Comparison of ENCODE assay signal across 19 mouse cellular contexts in the genomic region with DNA sequence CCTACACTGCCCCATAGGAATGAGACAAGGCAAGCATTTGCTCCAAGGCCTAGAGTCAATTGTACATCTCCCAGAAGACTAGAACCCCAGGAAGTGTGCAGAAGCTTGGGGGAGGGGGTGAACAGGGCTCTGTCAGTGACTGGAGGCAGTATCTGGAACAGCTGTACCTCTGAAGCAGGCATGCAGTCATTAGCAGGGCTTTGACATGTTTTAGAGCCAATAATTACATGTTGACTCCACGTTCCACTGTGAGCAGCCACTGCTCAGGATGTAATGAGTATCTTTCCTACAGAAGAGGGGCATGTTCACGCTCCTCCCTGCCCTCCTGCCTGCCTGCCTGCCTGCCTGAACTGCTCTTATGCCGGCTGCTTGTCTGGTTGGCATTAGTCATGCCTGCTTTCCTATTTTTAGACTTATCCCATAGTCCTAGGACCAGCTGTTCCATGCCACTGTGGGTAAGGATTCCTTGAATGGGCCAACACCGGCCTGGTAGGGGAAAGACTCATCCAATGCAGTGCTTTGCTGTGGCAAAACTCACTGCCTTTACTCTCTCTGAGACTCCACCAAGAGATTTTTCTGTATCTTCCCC. TPM values are rescaled to one million over a fixed set of nuclear protein-coding genes. Genes with fewer than 3 reads are reported as not detected.
DNase-seq lines count a peak whose midpoint lies in the region; ATAC-seq and TF ChIP-seq lines count a peak whose summit lies in the region.
"Had no signal": no experiment of that assay in that cellular context is flagged by ENCODE, and none has a peak within 500 bp of the region (broad histone marks: within the 10 kb centered on the region; RNA-seq: fewer than 3 reads in every experiment).

No protein-coding gene starts in this region.

- H3K27ac ChIP-seq in olfactory bulb, adult 2 months (ENCODE audit: insufficient read depth, low read depth, low read length) = peak overlapping the region; percentile 76
- no peak overlapping the region for H3K27ac ChIP-seq in kidney, embryonic 16.5 days (ENCODE audit: low read length)
- H3K27ac ChIP-seq: heart, embryonic 13.5 days; hindbrain, embryonic 14.5 days had no signal

- intact Hi-C loops in left cerebral cortex, postnatal 4 days (cut with DNase I) = no loop called here

- no peaks in the 10 kb centered on the region for H3K36me3 ChIP-seq in kidney, embryonic 16.5 days (ENCODE audit: insufficient read depth, low read length)
- H3K36me3 ChIP-seq: heart, embryonic 13.5 days had no signal

- ATAC-seq in frontal cortex, adult (ENCODE audit: low TSS enrichment) = peak; percentile 57
- ATAC-seq in kidney, embryonic 16.5 days (ENCODE audit: low FRiP score, low TSS enrichment) = no peak
- ATAC-seq: forebrain, embryonic 14.5 days had no signal

- H3K9me3 ChIP-seq in kidney, embryonic 16.5 days (ENCODE audit: low read length) = no peaks in the 10 kb centered on the region
- H3K9me3 ChIP-seq: heart, embryonic 13.5 days had no signal

- no peak overlapping the region for H3K4me2 ChIP-seq in kidney, embryonic 16.5 days (replicated peaks; ENCODE audit: low read depth, low read length)
- H3K4me2 ChIP-seq: heart, embryonic 13.5 days; hindbrain, embryonic 14.5 days had no signal

- no peak for DNase-seq in frontal cortex, postnatal 10 days (ENCODE audit: low spot score in 2 of 2)
- DNase-seq in left cerebral cortex, adult 11 months (ENCODE audit: low spot score) = peak; percentile 9
- DNase-seq in left cerebral cortex, postnatal 4 days = no peak
- DNase-seq in brain, adult 2 months (ENCODE audit: low read depth, low spot score) = peak; percentile 76
- DNase-seq: adrenal gland, adult 8-10 months; cerebellum, adult 9-11 months; kidney, adult 11 months; kidney, postnatal 4 days; thymus, adult 18-20 months had no signal

- 28% methylated on average over 4 of the region's 4 CpGs for WGBS in olfactory bulb, adult 2 months
- WGBS in kidney, embryonic 16.5 days = 77% methylated on average over 4 of the region's 4 CpGs

- TF ChIP-seq POLR2A in olfactory bulb, adult 2 months (IDR thresholded peaks at IDR 0.05; ENCODE audit: insufficient read depth, low read depth, low read length) = no peak

- TF ChIP-seq CTCF in olfactory bulb, adult 2 months (IDR thresholded peaks at IDR 0.05; ENCODE audit: insufficient read depth, low read depth, low read length) = no peak

- H3K27me3 ChIP-seq in kidney, embryonic 16.5 days (ENCODE audit: insufficient read depth, low read length) = 0 out of 2 replicates have a peak, but pooled peaks cover 3% of the 10 kb centered on the region

- H3K4me1 ChIP-seq in olfactory bulb, adult 2 months (ENCODE audit: control insufficient read depth, insufficient read depth, low read length) = peaks cover 13% of the 10 kb centered on the region
- H3K4me1 ChIP-seq in kidney, embryonic 16.5 days (ENCODE audit: insufficient read depth, low read length) = peaks cover 9% of the 10 kb centered on the region; the same call in 1 of the 2 replicates
- H3K4me1 ChIP-seq: heart, embryonic 13.5 days had no signal

- H3K9ac ChIP-seq in kidney, embryonic 16.5 days (replicated peaks; ENCODE audit: low read length) = no peak overlapping the region
- H3K9ac ChIP-seq: heart, embryonic 13.5 days; hindbrain, embryonic 14.5 days had no signal

- no peak overlapping the region for H3K4me3 ChIP-seq in olfactory bulb, adult 2 months (ENCODE audit: insufficient read depth, low read depth, low read length)
- H3K4me3 ChIP-seq in kidney, embryonic 16.5 days (ENCODE audit: low read length) = no peak overlapping the region
- H3K4me3 ChIP-seq: heart, embryonic 13.5 days had no signal

RNA-seq across cellular contexts. Expression of a gene that starts 11.7 kb away (rescaled TPM):
- not detected for total RNA-seq in left cerebral cortex, postnatal 4 days (2021)
- not detected in 2 replicates for polyA plus RNA-seq in olfactory bulb, adult 2 months (2012; ENCODE audit: insufficient read depth, insufficient read length, low replicate concordance, missing spikeins)
- polyA plus RNA-seq in kidney, embryonic 16.5 days (2015; fragmentation: Nextera tagmentation; extraction: Ambion mirVana) = not detected in 2 replicates
- total RNA-seq: layer of hippocampus, postnatal 25 days; megakaryocyte-erythroid progenitor cell, adult 5-6 weeks had no signal
- polyA plus RNA-seq: forebrain, embryonic 14.5 days; heart, embryonic 13.5 days; hindbrain, embryonic 14.5 days; limb, embryonic 11.5 days; liver, embryonic 16.5 days had no signal

RNA-seq across cellular contexts. Expression of a gene that starts 28.9 kb away (rescaled TPM):
- total RNA-seq in left cerebral cortex, postnatal 4 days (2021) = 1 to 10 TPM in 1 of 2 experiments, under 1 TPM in 1; 0.76 to 1.2 TPM
- not detected in 2 replicates for polyA plus RNA-seq in olfactory bulb, adult 2 months (2012; ENCODE audit: insufficient read depth, insufficient read length, low replicate concordance, missing spikeins)
- 1.8 and 2.5 TPM in 2 replicates for polyA plus RNA-seq in kidney, embryonic 16.5 days (2015; fragmentation: Nextera tagmentation; extraction: Ambion mirVana)
- polyA plus RNA-seq: hindbrain, embryonic 14.5 days; liver, embryonic 16.5 days had no signal

RNA-seq across cellular contexts. Expression of a gene that starts 49.5 kb away (rescaled TPM):
- 100 to 1,000 TPM; 141 to 149 TPM for total RNA-seq in left cerebral cortex, postnatal 4 days (2021)
- polyA plus RNA-seq in olfactory bulb, adult 2 months (2012; ENCODE audit: insufficient read depth, insufficient read length, low replicate concordance, missing spikeins) = not detected in 2 replicates
- polyA plus RNA-seq in kidney, embryonic 16.5 days (2015; fragmentation: Nextera tagmentation; extraction: Ambion mirVana) = 72.5 and 89.1 TPM in 2 replicates

Comparison
In these comparisons a context has a peak if more than half of its experiments do, and no peak if none do; other contexts are left out.
1. DNase-seq: peak in left cerebral cortex, adult 11 months (single experiment) and brain, adult 2 months (single experiment); none in frontal cortex, postnatal 10 days (0 of 2) and left cerebral cortex, postnatal 4 days (single experiment).